Mouse (Mus musculus): ENCODE data around the gene Btrc.

Btrc gene

DNA sequence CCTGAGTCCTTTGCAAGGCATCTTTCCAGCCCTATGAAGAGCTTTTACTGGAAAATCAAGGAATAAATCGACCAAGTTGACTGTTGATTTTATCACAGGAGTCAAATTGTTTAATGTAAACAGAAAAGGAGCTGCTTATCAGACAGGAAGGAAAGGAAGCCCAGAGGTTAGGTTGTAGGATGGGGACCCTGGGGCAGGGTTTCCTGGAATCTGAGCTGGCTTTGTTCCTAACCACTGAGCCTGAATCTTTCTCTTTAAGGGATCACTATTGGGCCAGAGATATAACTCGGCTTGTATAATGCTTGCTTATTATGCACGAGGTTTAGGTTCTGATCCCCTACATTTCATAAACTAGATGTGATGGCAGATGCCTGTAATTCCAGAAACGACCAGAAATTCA, 64.6 kb downstream of the Btrc start:
- DNase-seq (ENCODE audit: low spot score in 2 of 2), result no peak

- DNase-seq (ENCODE audit: low spot score in 2 of 2), result no peak
These were observed 67.6 kb downstream of the Btrc start for GRCm38 (mm10) chr19:45430971-45431633.

GRCm38 (mm10) chr19:45432351-45432750, 68.8 kb downstream of the Btrc start:
- DNase-seq (ENCODE audit: low spot score in 2 of 2), result peak; percentile 47 to 73

GRCm38 (mm10) chr19:45436019-45436418, 72.5 kb downstream of the Btrc start:
- DNase-seq (ENCODE audit: low spot score in 2 of 2), result peak; percentile 49 to 68

DNA sequence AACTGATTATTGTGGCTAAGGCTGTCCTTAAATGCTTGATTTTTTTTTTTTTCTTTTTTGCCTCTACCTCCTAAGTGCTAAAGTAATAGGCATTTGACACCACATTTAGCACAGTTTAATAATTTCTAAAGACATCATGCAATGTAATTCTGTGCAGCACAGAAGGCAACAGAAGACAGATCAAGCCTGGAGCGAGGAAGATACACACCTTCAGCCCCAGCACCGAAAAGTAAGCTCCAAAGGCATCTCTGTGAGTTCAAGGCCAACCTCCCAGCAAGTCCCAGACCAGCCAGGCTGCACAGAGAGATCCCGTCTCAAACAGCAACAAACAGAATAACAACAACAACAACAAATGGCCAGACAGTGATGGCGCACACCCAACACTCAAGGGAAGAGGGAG, 73.6 kb downstream of the Btrc start:
- DNase-seq (ENCODE audit: low spot score in 2 of 2), result no peak

DNA sequence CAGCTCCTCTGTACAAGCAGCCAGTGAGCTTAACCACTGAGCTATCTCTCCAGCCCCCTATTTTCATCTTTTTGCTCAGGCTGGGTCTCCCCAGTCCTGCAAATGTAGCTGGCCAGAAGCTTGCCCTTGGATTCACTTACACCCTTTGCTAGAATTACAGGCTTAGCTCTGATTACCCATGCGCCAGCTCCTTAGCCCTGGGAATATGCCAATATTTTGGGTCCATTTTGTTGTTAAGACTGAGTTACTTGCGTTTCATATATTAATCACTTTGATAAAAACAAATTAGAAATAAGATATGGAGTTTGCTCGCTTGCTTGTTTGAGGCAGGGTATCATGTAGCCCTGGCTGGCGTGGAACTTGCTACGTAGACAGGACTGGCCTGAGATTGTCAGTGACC, 74.7 kb downstream of the Btrc start:
- DNase-seq (ENCODE audit: low spot score in 2 of 2), result no peak

- no peak for DNase-seq (ENCODE audit: low spot score in 2 of 2)
These were observed 75.7 kb downstream of the Btrc start for GRCm38 (mm10) chr19:45438928-45439846.

- DNase-seq (ENCODE audit: low spot score in 2 of 2), result no peak
These were observed 77.1 kb downstream of the Btrc start for GRCm38 (mm10) chr19:45440554-45441175.

DNA sequence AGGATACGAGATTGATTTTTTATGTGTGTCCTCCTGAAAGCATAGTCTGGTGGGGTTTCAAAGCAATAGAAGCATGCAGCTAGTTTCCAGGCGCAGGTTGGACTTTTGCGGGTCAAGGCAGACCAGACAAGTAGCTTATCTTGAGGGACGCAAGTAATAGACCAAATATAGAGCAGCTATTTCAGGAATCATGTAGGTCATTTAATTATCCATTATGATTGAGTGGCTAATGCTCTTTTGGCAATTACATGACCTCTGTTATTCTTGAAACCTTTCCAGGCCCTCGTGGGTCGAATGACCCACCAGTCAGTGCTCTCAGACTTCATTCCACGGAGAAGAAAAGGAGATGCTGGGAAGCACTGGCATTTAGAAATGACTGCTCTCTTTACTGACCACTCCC, 78.2 kb downstream of the Btrc start:
- no peak for DNase-seq (ENCODE audit: low spot score in 2 of 2)

DNA sequence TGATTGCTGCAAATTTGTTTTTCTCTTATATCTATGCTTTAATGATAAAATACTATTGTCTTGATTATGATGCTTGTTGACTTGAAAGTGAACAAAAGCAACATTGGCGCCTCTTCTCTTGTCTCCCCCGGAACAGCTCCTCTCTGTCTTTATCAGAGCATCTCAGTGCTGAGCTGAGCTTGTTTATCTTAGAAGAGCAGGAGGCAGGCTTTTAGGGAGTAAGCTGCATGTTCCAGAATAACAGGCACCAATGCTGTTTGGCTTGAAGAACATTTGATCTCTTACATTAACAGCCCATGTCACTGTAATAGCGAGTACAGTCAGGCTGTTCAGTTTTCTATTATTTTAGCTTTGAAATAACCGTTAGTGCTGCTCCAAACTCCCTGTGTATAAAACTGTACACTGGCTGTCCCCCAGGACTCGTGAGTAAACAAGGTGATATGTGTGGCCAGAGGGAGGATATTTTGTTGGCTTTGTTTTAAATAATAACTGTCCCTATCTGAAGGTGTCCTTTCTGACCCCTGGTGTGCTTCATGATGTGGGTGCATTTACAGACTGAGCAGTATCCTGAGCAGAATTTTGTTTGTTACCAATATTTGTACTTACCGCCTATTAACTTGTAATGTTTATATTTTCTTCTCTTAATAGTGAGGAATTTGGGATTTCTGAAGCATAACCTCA, 81.9 kb downstream of the Btrc start:
- DNase-seq (ENCODE audit: low spot score in 2 of 2), result no peak

GRCm38 (mm10) chr19:45446631-45447030, 83.1 kb downstream of the Btrc start:
- no peak for DNase-seq (ENCODE audit: low spot score in 2 of 2)

DNA sequence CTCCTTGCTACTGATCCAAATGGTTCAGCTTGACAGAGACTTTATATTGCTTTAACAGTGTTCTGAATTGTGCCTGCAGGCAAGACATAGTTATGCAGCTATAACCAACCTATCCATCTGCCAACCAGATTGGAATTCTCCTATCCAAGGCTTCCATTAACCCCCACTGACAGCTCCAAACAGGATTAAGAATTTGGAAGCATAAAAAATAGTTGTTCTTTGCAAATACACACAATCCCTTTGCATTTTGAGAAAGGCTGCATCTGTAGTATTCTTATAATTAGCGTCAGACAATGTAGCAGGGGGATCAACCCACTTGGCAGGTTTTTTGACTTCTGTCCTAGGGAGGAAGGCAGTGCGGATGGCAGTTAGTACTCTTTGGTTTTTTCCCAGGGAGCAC, 83.7 kb downstream of the Btrc start:
- DNase-seq (ENCODE audit: low spot score in 2 of 2), result no peak

GRCm38 (mm10) chr19:45447886-45448285, 84.4 kb downstream of the Btrc start:
- no peak for DNase-seq (ENCODE audit: low spot score in 2 of 2)

DNA sequence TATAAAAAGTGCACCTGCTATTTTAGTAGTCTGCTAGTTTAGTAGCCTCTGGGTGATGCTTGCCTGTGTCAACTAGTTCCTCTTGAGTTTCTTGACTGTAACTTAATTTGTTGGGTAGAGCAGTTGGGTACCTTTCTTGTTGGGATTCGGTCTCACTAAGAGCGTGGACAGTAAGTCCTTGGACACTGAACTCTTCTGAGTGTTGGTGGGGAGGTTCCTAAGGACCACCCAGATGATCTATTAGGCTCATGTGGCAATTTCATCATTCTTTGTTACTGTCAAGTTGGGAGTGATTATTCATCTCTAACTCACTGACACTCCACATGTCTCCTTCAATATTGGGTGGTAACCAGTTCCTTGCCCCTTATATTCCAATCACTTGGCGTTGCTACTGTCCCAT, 90.9 kb downstream of the Btrc start:
- no peak for DNase-seq (ENCODE audit: low spot score in 2 of 2)

GRCm38 (mm10) chr19:45456896-45457295, 93.4 kb downstream of the Btrc start:
- no peak for DNase-seq (ENCODE audit: low spot score in 2 of 2)

DNA sequence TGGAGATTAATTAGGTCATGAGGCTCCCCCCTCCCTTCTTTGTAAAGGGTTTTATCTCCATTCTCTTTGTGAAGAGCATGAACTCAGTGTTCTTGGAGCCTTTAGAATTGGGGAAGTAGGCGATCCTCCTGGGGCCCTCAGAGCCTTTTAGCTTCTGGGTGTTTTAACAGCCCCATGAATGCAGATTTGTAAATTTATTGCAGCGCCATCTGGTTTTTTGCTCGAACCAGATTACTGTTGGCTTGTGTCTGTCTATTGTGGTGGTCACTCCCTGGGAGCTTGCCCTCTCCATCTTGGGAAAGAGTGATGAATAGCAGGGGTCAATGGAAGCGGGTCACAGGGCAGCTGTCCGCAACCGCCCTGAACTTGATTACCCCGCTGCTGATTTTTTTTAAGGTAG, 95.2 kb downstream of the Btrc start:
- no peak for DNase-seq (ENCODE audit: low spot score in 2 of 2)

DNA sequence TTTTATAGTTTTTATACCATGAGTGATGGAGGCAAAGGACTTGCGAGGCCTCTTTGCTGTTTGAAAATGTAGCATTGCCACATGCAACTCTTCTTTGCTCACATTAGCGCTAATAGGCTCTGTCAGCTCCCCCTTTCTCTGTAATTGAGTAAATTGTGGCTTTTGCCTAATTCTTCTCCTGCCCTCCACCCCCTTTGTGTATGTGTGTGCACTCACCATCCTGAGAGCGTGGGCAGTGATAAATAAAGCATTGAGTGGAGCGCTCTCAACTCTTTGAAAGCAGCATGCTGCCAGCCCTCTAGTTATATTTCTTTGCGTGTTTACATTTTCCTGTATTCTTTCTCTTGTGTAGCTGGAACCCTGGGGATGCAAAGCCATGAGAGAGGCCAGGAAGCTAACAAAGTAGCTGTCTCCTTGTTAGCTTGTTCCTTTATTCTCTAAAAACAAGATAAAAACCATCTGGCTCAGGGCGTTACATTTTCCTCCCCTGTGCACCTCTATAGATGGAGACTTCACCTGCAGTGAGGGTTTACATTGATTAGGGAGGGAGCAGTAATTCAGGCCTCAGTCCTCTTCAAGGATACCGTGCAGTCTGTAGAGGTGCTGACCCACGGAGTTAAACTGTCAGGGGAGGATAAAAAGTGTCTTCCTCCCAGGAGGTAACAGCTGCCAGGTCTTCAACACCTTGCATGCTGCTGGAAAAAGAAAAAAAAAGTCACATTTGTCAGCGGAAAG, 96.6 kb downstream of the Btrc start:
- no peak for DNase-seq (ENCODE audit: low spot score in 2 of 2)

- no peak for DNase-seq (ENCODE audit: low spot score in 2 of 2)
These were observed 97.5 kb downstream of the Btrc start for GRCm38 (mm10) chr19:45460749-45461736.

- no peak for DNase-seq (ENCODE audit: low spot score in 2 of 2)
These were observed 106.2 kb downstream of the Btrc start for GRCm38 (mm10) chr19:45469760-45470159.
